Mouse (Mus musculus): ENCODE data around the gene Il17rd. TPM values are rescaled to one million over a fixed set of nuclear protein-coding genes. Genes with fewer than 3 reads are reported as not detected.

Gene Il17rd
- polyA plus RNA-seq, 1 experiment from 2014 or later, result 5.7 TPM

DNA sequence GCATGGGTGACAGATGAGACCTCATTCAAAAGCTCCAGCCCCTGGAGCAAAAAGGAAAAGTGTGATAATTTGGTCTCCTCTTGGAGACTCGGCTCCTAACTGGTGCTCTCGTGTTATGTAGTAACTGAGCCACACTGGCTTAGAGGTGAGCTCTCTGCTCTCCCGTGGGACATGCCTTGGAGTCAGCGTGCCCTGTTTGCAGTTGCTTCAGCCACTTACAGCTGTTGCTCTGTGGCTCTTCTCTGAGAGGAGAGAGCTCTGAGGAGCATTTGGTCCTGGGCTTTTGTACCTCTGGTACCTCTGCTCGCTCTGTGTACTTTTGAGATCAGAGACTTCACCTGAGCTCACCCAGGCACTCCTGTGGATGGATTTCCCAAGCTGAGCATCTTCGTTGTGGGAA is 116.3 kb downstream of the Il17rd start:
- Histone ChIP-seq H3K27ac (ENCODE audit: low read depth, low read length) (no peak overlapping the region), H3K4me2 (replicated peaks; ENCODE audit: low read depth, low read length) (no peak overlapping the region), H3K9ac (ENCODE audit: low read depth, low read length) (no peak overlapping the region), H3K4me1 (replicated peaks; ENCODE audit: control insufficient read depth, insufficient read depth, low read length) (no peaks in the 10 kb centered on the region), H3K9me3 (ENCODE audit: control insufficient read depth, low read length) (no peaks in the 10 kb centered on the region), H3K36me3 (ENCODE audit: control insufficient read depth, insufficient read depth, low read length) (no peaks in the 10 kb centered on the region), H3K4me3 (ENCODE audit: low read depth, low read length) (no peak overlapping the region), H3K27me3 (ENCODE audit: control insufficient read depth, insufficient read depth, low read length) (no peaks in the 10 kb centered on the region)
- DNase-seq (ENCODE audit: low spot score), result no peak
- ATAC-seq (ENCODE audit: low FRiP score), result no peak
- WGBS, result 74% methylated on average over 6 of the region's 6 CpGs

GRCm38 (mm10) chr14:27156032-27156431 is 117.3 kb downstream of the Il17rd start:
- ATAC-seq (ENCODE audit: low FRiP score) (no peak), DNase-seq (ENCODE audit: low spot score) (no peak)
- WGBS, result 84% methylated on average over 6 of the region's 6 CpGs
- Histone ChIP-seq H3K4me3 (ENCODE audit: low read depth, low read length) (no peak overlapping the region), H3K9me3 (ENCODE audit: control insufficient read depth, low read length) (no peaks in the 10 kb centered on the region), H3K27me3 (ENCODE audit: control insufficient read depth, insufficient read depth, low read length) (no peaks in the 10 kb centered on the region), H3K27ac (ENCODE audit: low read depth, low read length) (no peak overlapping the region), H3K4me2 (replicated peaks; ENCODE audit: low read depth, low read length) (no peak overlapping the region), H3K36me3 (ENCODE audit: control insufficient read depth, insufficient read depth, low read length) (no peaks in the 10 kb centered on the region), H3K9ac (ENCODE audit: low read depth, low read length) (no peak overlapping the region), H3K4me1 (replicated peaks; ENCODE audit: control insufficient read depth, insufficient read depth, low read length) (no peaks in the 10 kb centered on the region)

Other genes with a start within 250 kb of the Il17rd start
- 0.07 and 0.11 TPM in 2 replicates for gene Asb14, start 144.4 kb upstream of the Il17rd start, polyA plus RNA-seq (2014; fragmentation: Nextera tagmentation; extraction: Ambion mirVana)
- gene Appl1, start 67.7 kb upstream of the Il17rd start, polyA plus RNA-seq (2014; fragmentation: Nextera tagmentation; extraction: Ambion mirVana), result 47.7 and 62.6 TPM in 2 replicates
- gene Hesx1, start 44.5 kb upstream of the Il17rd start, polyA plus RNA-seq (2014; fragmentation: Nextera tagmentation; extraction: Ambion mirVana), result 0.23 TPM in 1 of 2 replicates, not detected in the other
- 3.5 and 4.4 TPM in 2 replicates for gene Arhgef3, start 76.0 kb downstream of the Il17rd start, polyA plus RNA-seq (2014; fragmentation: Nextera tagmentation; extraction: Ambion mirVana)

Measured in hindbrain, embryonic 11.5 days (tissue).